Mouse (Mus musculus) limb, embryonic 14.5 days (tissue): ENCODE measurements around the gene Izumo1r. TPM values are rescaled to one million over a fixed set of nuclear protein-coding genes. Genes with fewer than 3 reads are reported as not detected.

Experiments
- ATAC-seq: fragments of 200-750 bp; cut with Nextera tagmentation; 2 replicates; pipeline ENCODE4 v1.8.0; 2017; ENCODE audit warnings: low read depth, moderate number of reproducible peaks, moderate TSS enrichment; ENCODE audit not compliant: low FRiP score
- DNase-seq: peaks from one replicate; pipeline ENCODE4 v3.0.0-alpha.2; 2015; ENCODE audit warnings: low spot score
- H3K27ac ChIP-seq: fragments of 300-500 bp; sonication (generic); replicated peaks from 2 replicates; pipeline ENCODE4 v1.5.1; 2014; ENCODE audit warnings: low read depth, mild to moderate bottlenecking, low read length, moderate library complexity, mixed read lengths
- H3K27me3 ChIP-seq: fragments of 300-500 bp; sonication (generic); 2 replicates; pipeline ENCODE4 v1.6.1; 2014; ENCODE audit warnings: low read length, mixed read lengths; ENCODE audit not compliant: control insufficient read depth, insufficient read depth
- H3K36me3 ChIP-seq: fragments of 300-500 bp; sonication (generic); 2 replicates; pipeline ENCODE4 v1.6.1; 2014; ENCODE audit warnings: mild to moderate bottlenecking, low read length, moderate library complexity, mixed read lengths; ENCODE audit not compliant: control insufficient read depth, insufficient read depth
- H3K4me1 ChIP-seq: fragments of 300-500 bp; sonication (generic); 2 replicates; pipeline ENCODE4 v1.6.1; 2014; ENCODE audit warnings: antibody characterized with exemption, low read length, mixed read lengths; ENCODE audit not compliant: control insufficient read depth, insufficient read depth
- H3K4me2 ChIP-seq: fragments of 300-500 bp; sonication (generic); replicated peaks from 2 replicates; pipeline ENCODE4 v1.6.1; 2014; ENCODE audit warnings: low read depth, mild to moderate bottlenecking, low read length, moderate library complexity; ENCODE audit not compliant: severe bottlenecking
- H3K4me3 ChIP-seq: fragments of 300-500 bp; sonication (generic); replicated peaks from 2 replicates; pipeline ENCODE4 v1.5.1; 2014; ENCODE audit warnings: low read length
- H3K9ac ChIP-seq: fragments of 300-500 bp; sonication (generic); 2 replicates; pipeline ENCODE4 v1.6.1; 2014; ENCODE audit warnings: mild to moderate bottlenecking, low read depth, low read length, moderate library complexity; ENCODE audit not compliant: severe bottlenecking
- H3K9me3 ChIP-seq: fragments of 300-500 bp; sonication (generic); 2 replicates; pipeline ENCODE4 v1.6.1; 2016; ENCODE audit warnings: low read length; ENCODE audit not compliant: control insufficient read depth
- POLR2A ChIP-seq: fragments of 200-500 bp; IDR thresholded peaks from 2 replicates; pipeline ENCODE4 v1.8.0; 2012; ENCODE audit warnings: inconsistent platforms, mild to moderate bottlenecking, moderate library complexity, borderline replicate concordance; ENCODE audit not compliant: insufficient read depth, insufficient read length; ENCODE audit errors: extremely low read depth
- WGBS: fragments of 180-500 bp; shearing (Covaris S2); extraction: QIAGEN DNeasy Blood & Tissue Kit; methylation state at CpG from one replicate; pipeline ENCODE4 v1.1.7; 2014; 5-methylcytosine and 5-hydroxymethylcytosine counted together
- polyA plus RNA-seq, 2 experiments: library from polyadenylated mRNA; depleted of rRNA in 1 of 2; stranded (reverse) in 1 of 2; unstranded in 1 of 2; fragments of >200 nt; fragmentation: Nextera tagmentation in 1 of 2; extraction: Ambion mirVana in 1 of 2; gene quantifications; 2 replicates each; pipeline versions ENCODE4 v1.2.1 to v1.2.3; 2012 to 2014

The Izumo1r gene
- polyA plus RNA-seq, 2 experiments = 1.1 TPM; not detected in 1

DNA sequence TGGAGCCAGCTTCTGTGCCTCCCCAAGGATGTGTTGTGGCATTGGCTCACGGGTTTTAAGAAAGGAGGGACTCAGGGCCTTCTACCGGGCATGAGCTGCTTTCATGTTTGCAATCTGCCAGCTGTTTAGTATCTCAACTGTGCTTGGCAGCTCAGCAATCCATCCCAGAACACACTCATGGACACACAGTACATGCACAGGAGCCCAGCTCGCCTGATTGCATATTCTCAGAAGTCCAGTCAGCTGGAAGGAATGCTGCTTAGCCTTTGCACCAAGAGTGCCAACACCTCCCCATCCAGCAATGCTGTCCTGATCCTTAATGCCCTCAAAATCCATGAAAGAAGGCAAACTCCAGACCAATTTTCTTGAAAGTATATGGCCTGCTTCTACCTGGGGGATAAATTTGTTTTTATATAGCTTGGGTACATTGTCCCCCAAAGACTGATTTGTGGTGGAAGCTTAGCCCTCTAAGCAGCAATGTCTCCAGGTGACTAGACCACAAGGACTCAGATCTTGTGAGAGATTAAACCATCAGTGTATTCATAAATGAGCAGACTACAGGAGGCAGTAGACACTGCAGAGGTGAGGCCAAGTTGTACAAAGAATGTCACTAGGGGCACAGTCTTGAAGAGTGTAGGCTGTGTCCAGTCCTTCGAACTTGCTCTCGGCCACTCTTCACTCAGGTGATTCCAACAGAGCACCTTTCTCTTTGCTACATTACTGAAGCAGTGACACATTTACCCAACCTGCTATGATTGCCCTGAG, 27.8 kb downstream of the Izumo1r start:
- H3K4me3 ChIP-seq = no peak overlapping the region
- H3K36me3 ChIP-seq = no peaks in the 10 kb centered on the region
- 0 out of 2 replicates have a peak, but pooled peaks cover 7% of the 10 kb centered on the region for H3K4me1 ChIP-seq
- TF ChIP-seq POLR2A = no peak
- no peaks in the 10 kb centered on the region for H3K27me3 ChIP-seq
- no peak overlapping the region for H3K4me2 ChIP-seq
- ATAC-seq (no peak), DNase-seq (no peak)
- WGBS = 84% methylated on average over 5 of the region's 5 CpGs
- no peaks in the 10 kb centered on the region for H3K9me3 ChIP-seq
- no peak overlapping the region for H3K9ac ChIP-seq
- no peak overlapping the region for H3K27ac ChIP-seq

DNA sequence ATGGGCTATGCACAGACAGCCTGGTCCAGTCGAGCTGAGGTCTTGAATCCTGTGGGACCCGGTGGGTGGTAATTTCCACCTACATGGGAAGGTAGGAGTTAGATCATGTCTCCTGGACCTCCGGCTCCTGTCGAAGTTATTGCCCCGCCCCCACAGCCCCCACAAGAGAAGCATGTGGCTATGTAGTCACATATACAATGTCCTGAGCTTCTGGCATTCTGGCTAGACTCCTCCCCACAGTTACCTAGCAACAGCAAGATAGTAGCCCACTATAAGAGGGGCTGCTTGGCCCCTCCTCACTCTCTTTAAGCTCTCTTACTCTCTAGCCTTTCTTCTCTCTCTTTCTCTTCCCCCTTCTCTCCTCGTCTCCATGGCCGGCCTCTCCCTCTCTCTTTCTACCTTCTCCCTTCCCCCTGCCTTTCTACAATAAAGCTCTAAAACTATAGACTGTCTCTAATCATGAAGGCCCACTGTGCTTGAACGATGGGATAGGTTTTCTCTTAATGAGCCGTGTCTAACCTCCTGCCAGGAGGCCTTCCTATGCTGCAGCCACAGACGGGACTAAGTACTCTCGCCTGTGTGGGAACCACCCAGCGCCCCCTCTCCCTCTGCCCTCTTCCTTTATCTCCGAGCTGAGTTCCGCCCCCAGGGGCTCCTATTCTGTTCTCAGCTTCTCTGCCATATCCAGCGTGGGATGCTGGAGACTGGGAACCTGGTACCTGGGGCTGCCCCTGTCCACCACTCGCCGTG, 31.4 kb downstream of the Izumo1r start:
- Histone ChIP-seq H3K9ac (no peak overlapping the region), H3K4me2 (no peak overlapping the region), H3K27me3 (no peaks in the 10 kb centered on the region), H3K4me1 (0 out of 2 replicates have a peak, but pooled peaks cover 7% of the 10 kb centered on the region), H3K36me3 (no peaks in the 10 kb centered on the region), H3K27ac (no peak overlapping the region), H3K4me3 (no peak overlapping the region), H3K9me3 (no peaks in the 10 kb centered on the region)
- no peak for ATAC-seq
- TF ChIP-seq POLR2A = no peak
- DNase-seq = no peak
- 39% methylated on average over 17 of the region's 17 CpGs for WGBS

- Histone ChIP-seq H3K27ac (no peak overlapping the region), H3K27me3 (no peaks in the 10 kb centered on the region), H3K4me2 (no peak overlapping the region), H3K4me1 (0 out of 2 replicates have a peak, but pooled peaks cover 7% of the 10 kb centered on the region), H3K9ac (no peak overlapping the region), H3K9me3 (no peaks in the 10 kb centered on the region), H3K4me3 (no peak overlapping the region), H3K36me3 (no peaks in the 10 kb centered on the region)
- ATAC-seq = no peak
- no peak for TF ChIP-seq POLR2A
- no peak for DNase-seq
- WGBS = 71% methylated on average over 3 of the region's 3 CpGs
Measured at GRCm38 (mm10) chr9:14871536-14871935, 32.2 kb downstream of the Izumo1r start.

DNA sequence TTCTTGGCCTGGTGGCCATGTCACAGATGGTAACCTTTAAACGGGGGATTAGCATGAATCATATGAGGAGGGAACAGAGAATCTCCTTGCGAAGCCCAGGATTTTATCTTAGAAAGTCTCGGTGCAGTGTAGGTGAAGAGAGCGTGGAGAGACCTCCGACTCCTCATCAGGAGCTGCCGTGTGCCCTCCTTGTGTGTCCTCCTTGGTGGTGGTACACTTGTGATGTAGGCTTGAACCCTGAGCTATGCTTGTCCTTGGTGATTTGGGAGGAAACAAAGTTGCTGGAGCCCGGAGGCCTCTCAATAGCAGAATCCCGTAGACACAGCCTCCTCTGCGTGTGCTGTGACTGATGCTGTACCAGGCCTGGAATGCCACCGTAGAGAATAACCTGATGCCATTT, 32.9 kb downstream of the Izumo1r start:
- no peak overlapping the region for H3K4me3 ChIP-seq
- no peak for DNase-seq
- H3K9me3 ChIP-seq = no peaks in the 10 kb centered on the region
- no peaks in the 10 kb centered on the region for H3K36me3 ChIP-seq
- no peak overlapping the region for H3K9ac ChIP-seq
- no peak overlapping the region for H3K27ac ChIP-seq
- 89% methylated on average over 10 of the region's 10 CpGs for WGBS
- 0 out of 2 replicates have a peak, but pooled peaks cover 7% of the 10 kb centered on the region for H3K4me1 ChIP-seq
- TF ChIP-seq POLR2A = no peak
- H3K4me2 ChIP-seq = no peak overlapping the region
- no peak for ATAC-seq
- no peaks in the 10 kb centered on the region for H3K27me3 ChIP-seq

GRCm38 (mm10) chr9:14870377-14870776, 33.4 kb downstream of the Izumo1r start:
- WGBS = 79% methylated on average over 2 of the region's 2 CpGs
- H3K9me3 ChIP-seq = no peaks in the 10 kb centered on the region
- H3K4me2 ChIP-seq = no peak overlapping the region
- ATAC-seq = no peak
- no peak for DNase-seq
- TF ChIP-seq POLR2A = no peak
- no peak overlapping the region for H3K27ac ChIP-seq
- H3K9ac ChIP-seq = no peak overlapping the region
- no peaks in the 10 kb centered on the region for H3K27me3 ChIP-seq
- no peak overlapping the region for H3K4me3 ChIP-seq
- H3K36me3 ChIP-seq = no peaks in the 10 kb centered on the region
- H3K4me1 ChIP-seq = 0 out of 2 replicates have a peak, but pooled peaks cover 7% of the 10 kb centered on the region
